Mouse (Mus musculus) layer of hippocampus, postnatal 10 days (tissue): Measurements from ENCODE around the gene Gsap. TPM values are rescaled to one million over a fixed set of nuclear protein-coding genes. Genes with fewer than 3 reads are reported as not detected.
"Not testable (repeated sequence)": the region's sequence is repeated elsewhere in the genome, so short reads cannot be mapped to it uniquely, and the experiment has no call there.

ENCODE experiments used
- DNase-seq, 2 experiments: peaks; one replicate each; pipeline ENCODE4 v3.0.0; 2021; ENCODE audit warnings: low spot score in 2 of 2
- total RNA-seq, 2 experiments: library from RNA; stranded (reverse); gene quantifications; 2 replicates each; pipeline ENCODE4 v1.2.3; 2021

Gene Gsap
- total RNA-seq, 2 experiments from 2014 or later = 11.6 to 13.0 TPM

DNA sequence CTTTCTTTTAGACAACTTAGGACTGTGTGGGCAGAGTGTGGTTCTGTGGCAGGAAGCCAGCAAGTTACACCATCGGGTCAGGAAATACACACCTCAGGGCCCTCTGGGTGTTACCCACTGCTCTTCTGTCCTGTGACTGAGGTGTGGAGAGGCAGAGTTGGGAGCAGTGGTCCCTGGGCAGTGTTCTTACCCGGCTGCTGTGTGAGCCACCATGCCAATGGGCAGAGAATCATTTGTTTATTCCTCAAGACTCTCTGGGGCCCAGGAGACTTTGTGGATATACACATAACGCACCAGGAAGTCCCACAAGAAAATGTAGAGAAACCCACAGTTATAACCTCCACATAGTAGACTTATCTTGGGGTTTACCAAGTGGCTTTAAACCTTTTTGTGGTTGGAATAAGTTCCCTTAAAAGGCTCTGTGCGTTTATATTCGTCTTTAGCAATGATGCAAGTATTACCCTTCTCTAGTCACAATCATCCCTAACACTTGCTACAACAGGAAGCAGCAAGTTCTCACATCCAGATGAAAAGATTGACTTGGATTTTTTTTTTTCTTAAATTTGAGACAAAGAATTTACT is 69.6 kb downstream of the Gsap start:
- no peak for DNase-seq

DNA sequence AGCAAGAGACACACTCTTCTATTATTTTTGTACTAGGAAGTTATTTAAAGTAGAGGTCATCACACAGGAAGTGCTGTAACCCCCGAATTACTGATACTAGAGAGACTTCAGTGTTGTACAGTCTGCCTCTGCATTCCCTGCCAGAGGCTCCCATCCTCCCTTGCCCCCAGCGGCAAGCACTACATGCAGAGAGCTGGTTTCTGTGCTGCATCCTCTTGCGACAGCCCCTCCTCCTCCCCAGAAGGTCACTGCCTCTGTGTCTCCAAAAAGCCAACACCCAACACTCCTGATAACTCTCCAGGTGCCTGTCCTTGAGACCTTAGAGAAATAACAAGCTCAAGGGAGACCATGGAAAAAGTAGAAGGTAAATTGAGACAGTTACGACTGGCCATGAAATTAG is 71.1 kb downstream of the Gsap start:
- DNase-seq = no peak

DNA sequence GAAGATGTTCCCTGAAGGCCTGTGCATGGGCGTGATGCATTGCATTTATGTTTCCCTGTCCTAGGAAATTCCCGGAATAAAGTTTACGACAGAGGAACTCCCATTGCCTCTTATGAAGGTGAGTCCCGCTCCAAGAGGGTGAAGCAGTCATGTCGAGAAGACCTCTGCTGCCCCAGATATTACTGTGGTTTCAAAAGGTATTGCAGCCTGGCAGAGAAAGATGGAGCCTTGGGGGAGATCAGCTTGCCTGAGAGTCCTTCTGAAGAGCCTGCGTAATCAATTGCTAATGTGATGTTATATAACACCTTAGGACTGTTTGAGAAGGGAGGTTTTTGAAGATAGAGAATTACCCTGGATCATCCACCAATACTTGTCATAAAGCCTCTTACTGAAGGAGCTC is 71.8 kb downstream of the Gsap start:
- DNase-seq = no peak

- DNase-seq = no peak
Measured at GRCm38 (mm10) chr5:21260746-21261145, 74.7 kb downstream of the Gsap start.

DNA sequence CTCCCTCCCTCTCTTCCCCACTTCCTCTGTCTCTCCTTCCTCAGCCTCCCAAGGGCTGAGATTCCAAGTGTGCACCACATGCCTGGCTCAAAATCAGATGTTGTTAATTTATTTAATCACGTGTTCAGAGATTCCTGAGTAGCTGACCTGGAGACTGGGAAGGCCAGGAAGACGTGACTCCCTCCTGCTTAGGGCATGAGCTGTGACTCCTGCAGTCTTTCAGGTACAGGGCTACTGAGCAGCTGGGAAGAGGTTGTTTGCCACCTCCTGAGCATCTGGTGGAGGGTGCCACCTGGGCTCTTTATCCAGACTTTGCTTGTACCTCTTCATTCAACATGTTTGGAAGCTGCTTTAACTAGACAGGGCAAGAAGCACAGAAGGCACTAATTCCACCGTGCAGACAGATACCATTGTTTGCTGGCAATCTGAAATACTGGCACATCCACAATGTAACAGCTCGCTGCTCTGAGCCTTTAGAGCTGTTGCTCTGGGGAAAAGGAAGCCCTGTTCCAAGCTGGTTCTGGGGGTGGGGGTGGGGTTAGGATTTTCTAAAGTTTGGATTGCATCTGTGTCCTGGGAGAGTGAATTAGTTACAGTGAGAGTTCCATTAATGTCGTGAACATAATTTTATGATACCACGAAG is 75.3 kb downstream of the Gsap start:
- peak in 1 of 2 experiments; percentile 31 for DNase-seq

- DNase-seq = peak; percentile 57 to 60
Measured at GRCm38 (mm10) chr5:21263202-21264055, 77.4 kb downstream of the Gsap start.

DNA sequence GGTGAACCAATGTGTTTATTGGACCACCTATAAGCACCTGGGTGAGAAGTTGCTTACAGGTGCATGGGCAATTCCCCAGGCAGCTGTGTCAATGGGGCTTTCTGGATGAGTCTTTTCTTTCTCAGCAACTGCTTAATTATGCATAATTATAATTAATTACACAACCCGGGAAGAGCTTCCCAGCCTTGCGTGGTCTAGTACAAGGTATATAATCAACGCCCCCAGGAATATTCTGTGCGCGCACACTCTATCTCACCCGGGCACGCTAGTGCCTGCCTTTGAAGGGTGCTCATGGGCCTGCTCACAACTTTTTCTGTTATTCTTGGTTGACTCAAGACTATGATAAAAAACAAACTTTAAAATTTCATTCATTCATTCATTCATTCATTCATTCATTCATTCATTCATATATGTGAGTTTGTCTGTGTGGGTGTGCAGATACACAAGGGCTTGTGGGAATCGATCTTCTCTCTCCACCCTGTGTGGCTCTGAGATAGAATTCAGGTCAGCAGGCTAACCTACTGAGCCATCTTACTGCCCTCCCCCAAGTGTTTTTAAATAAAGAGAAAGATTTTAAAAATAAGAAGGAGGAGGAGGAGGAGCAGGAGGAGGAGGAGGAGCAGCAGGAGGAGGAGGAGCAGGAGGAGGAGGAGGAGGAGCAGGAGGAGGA is 78.4 kb downstream of the Gsap start:
- no peak for DNase-seq

DNA sequence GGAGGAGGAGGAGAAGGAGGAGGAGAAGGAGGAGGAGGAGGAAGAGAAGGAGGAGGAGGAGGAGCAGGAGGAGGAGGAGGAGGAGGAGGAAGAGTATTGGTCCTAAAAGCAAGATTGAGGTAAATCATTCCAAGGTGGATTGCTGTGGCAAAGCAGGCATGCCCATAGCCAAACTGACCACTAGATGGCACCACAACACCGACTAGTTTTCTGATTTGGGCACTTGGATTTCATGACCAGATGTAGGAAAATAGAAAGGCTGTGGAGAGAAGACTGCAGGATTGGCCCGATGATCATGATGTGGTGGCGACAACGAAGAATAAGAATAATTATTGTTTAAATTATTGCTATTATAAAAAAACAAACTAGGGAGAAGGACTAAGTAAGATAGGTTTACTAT is 79.0 kb downstream of the Gsap start:
- DNase-seq = peak; percentile 92 to 94

- no peak for DNase-seq
Measured at GRCm38 (mm10) chr5:21267090-21267489, 81.0 kb downstream of the Gsap start.

GRCm38 (mm10) chr5:21269446-21269845 is 83.4 kb downstream of the Gsap start:
- DNase-seq = no peak

DNA sequence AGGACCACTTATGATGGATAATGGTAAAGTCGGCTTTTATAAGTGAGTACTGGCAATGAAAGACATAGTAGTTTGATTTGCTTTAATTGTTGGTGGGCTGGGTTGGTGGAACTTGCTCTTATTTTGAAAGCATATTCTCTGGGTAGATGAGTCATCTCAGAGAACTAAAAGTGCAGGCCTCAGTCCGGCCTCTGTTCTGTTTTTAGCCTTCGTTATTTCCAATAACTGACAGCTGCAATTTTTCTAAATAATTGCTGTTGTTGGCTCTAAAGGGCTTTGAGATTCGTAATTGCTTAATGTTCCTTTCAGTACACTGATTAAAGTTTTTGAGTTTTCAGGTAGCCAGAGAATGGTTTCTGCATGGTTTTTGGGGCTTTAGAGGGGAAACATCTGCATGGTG is 84.7 kb downstream of the Gsap start:
- DNase-seq = no peak

GRCm38 (mm10) chr5:21271386-21272354 is 85.6 kb downstream of the Gsap start:
- DNase-seq = no peak

DNA sequence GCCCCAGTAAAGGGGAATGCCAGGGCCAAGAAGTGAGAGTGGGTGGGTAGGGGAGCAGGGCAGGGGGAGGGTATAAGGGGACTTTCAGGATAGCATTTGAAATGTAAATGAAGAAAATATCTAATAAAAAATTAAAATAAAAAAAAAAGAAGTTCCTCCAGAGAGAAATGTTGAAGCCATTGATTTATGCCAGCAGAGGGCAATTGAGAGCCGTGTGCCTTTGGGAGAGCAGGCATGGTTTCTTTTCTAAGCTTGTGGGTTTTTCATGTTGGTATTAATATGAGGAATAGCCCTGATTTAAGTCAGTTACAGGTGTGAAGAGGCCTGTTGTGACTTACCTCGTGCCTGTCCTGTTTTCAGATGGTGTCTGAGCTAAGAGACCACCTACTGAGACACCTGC is 91.6 kb downstream of the Gsap start:
- DNase-seq = not testable (repeated sequence)

- no peak for DNase-seq
Measured at GRCm38 (mm10) chr5:21283356-21284062, 97.5 kb downstream of the Gsap start.

- no peak for DNase-seq
Measured at GRCm38 (mm10) chr5:21288658-21289435, 102.8 kb downstream of the Gsap start.

- DNase-seq = no peak
Measured at GRCm38 (mm10) chr5:21290594-21290993, 104.5 kb downstream of the Gsap start.

DNA sequence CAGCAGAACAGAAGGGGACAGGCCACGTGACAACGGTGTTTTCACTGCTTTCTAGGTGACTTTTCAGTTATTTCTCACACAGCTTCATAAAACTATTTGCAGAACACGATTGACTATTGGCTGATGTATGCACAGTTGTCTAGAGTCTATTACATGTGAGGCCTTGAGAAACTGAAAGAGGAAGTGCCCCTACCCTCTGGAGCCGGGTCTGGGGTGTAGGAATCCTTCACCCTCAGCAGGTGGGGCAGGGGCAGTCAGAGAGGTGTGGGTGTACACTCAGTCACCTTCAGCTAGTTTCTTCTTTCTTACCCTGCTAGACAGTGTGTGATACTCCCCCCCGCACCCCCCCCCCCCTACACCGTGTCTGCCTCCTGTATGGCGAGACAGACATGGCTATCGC is 109.6 kb downstream of the Gsap start:
- no peak for DNase-seq

- no peak for DNase-seq
Measured at GRCm38 (mm10) chr5:21299076-21299755, 113.2 kb downstream of the Gsap start.

DNA sequence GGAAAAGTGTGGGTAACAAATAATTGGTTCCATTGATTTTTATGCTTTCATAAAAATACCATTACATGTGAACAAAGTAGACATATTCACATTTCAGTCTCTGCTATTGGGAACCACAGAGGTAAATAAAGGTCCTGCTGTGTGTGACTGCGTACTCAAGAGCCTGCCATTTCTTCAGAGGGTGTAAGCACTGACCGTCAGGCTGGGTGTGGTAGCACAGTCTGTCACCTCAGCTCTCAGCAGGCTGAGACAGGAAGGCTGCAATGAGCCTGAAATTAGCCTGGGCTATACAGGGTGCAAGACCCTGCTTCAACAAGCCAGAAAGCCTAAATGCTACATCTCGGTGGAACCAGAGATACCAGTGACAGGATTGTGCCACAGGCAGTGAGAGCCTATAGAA is 114.0 kb downstream of the Gsap start:
- no peak for DNase-seq
